Mouse (Mus musculus) c-Kit-positive CD71-positive TER-119-negative erythroid progenitor cells, embryonic 14.5 days (primary cell): ENCODE data around the gene Fndc7.
"Not testable (repeated sequence)": the region's sequence is repeated elsewhere in the genome, so short reads cannot be mapped to it uniquely, and the experiment has no call there.

Experiments
- DNase-seq: peaks from one replicate; pipeline ENCODE4 v3.0.0-alpha.2; 2013; ENCODE audit warnings: low read depth

Gene Fndc7

DNA sequence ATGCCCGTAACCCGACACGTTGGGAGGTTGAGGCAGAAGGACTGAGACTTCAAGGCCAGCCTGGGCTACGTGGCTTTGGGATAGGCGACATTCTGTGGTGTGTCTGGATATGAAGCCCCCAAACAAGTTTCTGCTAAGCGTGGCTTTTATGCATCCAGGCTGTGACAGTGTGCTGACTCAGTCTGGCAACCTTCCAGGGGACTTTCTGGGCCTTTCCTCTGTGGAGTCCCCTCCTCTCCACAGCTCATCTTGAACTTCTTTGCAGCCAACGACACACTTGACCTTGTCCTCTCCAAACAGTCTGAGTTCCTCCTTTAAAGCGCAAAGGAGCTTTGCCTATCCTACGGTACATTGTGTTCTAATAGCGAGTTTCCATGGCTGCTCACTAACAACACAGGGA lies 33.9 kb downstream of the Fndc7 start:
- no peak for DNase-seq

DNA sequence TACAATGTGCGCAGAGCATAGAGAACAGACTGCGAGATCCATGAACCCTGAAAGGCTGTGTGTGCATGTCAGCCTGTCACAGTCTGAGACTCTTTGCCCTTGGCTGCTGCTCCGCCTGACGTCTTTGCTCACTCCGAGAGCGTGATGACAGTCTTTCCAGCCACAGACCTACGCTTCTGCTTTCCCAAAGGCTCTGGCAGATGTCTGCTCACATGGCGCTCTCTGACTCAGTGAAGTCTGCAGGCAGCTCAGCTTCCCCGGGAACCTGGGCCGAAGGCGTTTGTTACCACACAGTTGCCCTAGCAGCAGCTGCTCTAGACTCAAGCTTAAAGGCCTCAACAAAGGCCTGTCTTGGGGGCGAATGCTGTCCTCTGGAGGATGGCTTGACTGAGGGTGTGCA lies 34.4 kb downstream of the Fndc7 start:
- no peak for DNase-seq

DNA sequence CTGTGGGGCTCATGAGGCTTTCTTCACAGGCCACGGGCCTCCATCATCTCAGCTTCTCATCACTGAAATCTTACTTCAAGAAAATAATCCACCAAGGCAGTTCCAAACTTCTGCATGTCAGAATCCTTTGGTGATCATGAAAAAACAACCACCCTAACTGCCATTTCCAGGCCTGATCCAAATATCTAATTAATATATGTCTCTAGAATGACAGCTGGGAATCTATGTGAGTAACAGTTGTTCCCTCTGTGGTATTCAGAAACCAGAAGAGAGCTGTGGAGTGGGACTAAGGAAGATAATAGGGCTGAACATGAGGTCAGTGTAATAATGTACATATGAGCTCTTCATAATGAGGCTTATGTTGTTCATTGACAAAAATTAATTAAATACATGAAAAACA lies 36.5 kb downstream of the Fndc7 start:
- no peak for DNase-seq

DNA sequence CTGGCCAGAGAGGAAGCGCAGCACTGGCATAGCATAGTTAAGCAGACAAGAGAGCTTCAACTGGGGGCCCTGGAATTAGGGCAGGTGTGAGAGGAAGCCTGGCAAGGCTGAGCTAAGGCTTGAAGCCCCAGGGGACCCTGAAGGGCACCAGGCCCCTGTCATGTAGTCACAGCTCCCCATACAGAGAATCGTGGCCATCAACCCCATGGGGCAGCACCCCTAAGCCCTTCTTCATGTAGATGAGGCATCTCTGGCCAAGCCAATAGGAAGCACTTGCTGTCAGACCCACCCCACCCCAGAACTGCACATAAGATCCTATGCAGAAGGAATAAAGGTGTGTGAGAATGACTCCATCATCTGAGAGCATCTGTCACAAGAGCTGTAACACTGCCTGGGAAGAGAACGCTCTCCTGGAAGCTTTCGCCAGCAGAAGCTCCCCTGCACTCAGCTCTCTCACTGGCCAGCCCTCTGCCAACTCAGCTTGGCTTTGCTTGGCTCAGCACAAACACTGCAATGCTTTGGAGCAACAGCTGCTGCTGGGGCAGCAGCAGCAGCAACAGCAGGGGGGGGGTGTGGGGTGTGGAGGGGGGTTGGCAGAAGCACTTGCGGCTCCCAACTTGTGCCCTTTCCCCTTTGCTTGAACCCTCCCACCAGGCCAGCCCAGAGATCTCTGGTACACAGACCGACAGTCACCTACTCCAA lies 37.7 kb downstream of the Fndc7 start:
- DNase-seq = no peak

DNA sequence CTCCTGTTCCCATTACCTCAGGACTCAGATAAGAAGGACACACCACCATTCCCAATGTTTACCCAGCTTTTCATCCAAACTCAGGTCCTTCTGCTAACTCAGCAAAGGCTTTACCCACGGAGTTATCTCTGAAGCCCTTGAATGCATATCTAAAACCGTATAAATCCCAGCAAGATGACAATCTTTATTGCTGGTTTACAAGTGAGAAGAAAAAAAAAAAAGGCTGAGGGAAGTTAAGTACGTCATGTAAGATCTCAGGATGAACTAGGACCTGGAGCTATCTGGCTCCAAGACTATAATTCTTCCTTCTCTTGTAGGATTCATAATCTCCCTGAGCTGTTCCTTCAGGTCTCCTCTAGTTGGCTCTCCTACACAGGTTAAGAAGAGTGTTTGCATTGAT lies 38.3 kb downstream of the Fndc7 start:
- DNase-seq = no peak

DNA sequence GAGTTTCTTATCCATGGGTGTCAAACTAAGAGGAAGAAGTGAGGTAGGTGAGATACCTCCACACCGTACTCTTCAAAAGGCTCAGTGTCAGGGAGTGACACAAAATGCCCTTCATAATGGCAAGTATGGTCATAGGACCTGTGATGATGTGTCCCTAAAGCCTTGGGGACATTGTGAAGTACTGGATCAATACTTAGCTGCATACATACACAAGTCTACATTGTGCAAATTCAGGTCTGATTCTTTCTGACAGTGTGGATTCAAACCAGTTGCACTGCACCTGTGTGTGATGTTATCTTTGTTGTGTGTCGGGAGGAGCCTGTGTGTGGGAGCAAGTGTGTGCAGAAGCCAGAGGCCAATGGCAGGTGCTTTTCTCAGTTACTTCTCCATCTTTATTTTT lies 38.7 kb downstream of the Fndc7 start:
- DNase-seq = no peak

DNA sequence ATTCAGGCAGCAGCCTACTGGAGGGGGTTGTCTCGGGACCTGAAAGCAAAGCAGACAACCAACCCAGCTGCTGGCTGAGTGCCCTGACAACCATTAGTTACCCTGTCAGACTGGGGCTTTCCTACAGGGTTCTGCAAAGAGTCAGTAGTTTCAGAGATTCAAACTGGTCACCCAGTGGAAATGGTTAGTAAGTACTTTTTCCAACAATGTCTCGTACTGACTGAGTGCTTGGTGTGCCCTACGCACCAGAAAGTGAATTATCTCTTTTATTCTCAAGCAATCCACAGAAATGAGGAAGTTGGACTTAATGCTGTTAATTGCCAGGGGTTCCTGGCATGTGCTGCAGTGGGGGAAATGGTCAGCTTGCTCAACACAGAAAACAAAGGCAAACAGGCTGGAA lies 39.3 kb downstream of the Fndc7 start:
- DNase-seq = no peak

DNA sequence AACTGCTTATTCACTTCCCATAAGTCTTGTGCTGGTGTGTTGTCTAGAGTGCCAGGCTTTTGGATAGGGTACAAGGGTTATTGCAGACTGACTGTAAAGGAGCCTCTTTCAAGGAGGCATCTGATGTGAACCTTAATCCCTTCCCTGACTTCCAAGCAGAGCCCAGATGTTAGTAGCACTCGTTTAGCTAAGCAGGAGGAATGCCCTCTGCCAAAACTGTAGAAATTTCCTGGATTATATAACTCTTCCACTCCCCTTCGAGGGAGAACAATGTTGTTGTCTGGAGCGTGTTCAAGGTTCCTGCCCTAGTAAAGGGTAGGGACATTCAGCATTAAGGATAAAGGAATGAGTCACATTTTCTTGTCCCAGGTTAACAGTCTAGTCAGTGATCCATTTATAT lies 43.2 kb downstream of the Fndc7 start:
- DNase-seq = no peak

DNA sequence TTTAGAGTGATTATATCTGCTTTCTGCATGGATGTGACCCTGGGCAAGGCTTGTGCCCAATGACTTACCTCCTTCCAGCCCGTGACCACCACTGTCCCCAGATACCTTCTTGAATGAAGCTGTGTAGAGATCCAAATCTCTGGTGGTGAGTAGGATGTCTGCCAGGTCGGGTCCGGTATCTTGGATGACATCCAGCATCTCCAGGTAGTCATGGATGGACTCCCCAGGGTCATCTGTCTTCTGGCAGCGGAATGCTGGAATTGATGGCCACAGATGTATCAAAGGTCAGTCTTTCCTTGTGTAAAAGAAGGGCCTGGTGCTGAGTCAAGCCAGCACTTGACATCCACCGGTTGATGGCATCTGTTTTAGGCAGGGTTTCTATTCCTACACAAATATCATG lies 45.3 kb downstream of the Fndc7 start:
- no peak for DNase-seq

DNA sequence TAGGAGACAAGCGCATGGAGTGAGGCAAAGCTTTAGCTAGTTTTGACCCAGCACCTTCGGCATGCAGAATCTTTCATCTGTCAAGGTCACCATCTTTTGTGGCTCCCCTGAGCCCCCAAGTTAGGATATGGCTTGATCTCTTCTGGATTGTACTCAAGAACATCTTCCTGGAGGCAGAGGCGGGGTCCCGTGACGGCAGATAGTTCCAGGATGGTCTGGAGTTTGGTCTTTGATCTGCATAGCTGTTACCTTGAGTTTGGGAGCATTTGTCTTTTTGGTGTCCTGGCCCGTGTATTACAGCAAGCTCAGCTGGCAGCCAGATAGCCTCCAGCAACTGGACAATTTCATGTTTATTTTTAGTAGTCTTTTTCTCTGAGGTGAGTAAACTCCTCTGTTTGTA lies 45.8 kb downstream of the Fndc7 start:
- DNase-seq = no peak

DNA sequence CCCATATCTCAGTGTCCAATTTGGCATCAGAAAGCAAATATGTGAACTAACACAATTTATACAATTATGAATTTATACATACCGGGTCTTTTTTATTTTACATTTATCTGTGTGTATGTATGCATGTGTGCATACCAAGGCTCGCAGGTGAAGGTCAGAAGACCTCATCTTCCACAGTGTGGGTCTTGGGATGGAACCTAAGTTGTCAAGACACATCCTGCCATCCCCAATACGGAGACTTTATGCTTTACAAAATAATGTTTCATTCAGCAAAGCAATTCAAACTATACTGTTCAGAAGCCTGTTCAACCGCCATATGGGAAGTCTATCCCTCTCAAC lies 49.1 kb downstream of the Fndc7 start:
- DNase-seq = no peak

DNA sequence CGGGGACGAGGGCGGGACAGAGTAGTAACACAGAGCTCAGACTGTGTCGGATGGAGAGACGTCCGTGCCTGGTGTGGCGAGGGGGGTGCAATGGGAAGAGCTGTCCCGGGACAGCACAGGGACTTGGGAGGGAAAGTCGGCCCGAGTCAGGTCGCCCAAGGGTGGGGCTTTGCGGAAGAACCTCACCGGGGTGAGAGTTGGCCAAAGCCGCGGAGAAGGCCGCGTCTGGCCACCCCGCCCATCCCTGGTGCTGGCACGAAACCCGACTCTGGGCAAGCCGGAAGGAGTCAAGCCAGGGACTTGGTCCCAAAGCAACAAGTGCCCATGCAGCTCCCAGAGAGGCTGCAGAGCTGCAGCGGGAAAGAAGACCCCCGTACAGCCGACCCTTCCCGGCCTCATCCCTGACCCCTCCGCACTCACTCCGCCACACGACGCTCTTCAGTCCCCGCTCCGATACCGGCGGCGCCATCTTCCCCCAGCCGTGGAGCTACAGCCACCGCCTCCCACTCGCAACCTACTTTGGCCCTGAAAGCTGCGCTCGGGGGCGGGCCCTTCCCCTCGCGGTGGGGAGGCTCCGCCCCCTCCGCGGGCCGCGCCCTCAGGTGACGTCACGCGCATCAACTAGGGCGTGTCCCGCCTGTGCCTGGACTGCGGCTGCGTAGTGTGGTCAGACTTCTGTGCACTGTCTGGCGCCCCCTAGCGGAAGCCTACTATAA lies 49.6 kb downstream of the Fndc7 start, which contains the start of gene Stxbp3:
TSS of gene Stxbp3 (minus strand) at position 527 of the 716 bp plus-strand sequence.
- peak; percentile 97 for DNase-seq

DNA sequence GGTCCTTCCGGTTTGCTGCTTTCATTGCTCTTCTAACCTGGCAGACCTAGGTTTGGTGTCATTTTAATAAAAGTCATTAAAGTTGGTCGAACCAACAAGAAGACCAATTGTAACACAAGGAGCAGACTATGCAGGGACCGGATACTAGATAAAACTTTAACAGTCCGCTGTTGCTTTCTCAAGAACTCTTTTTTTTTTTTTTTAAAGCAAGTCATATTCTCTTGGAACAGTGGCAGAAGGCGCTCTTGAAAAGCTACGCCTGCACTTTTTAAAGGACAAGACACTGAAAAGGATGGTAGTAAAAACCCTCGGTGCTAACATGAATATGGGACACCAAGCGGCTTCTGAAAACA lies 50.2 kb downstream of the Fndc7 start:
- peak; percentile 43 for DNase-seq

DNA sequence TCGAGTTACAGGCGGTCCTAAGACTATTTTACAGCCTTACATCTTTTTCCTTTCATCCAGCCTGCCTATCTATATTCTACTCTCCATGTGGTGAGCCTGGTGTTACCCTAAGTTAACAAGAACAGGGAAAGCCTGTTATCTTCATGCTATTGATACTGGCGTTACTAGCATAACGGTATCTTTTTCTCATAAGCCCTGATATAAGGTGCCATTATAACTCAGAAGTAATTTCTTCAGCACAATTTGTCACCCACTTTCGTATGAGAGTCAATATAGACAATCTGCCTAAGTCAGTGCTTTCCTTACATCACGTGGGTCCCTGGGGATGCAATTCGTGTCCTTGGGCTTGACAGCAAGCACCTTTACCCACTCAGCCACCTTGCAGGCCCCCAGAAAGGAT lies 50.8 kb downstream of the Fndc7 start:
- no peak for DNase-seq

DNA sequence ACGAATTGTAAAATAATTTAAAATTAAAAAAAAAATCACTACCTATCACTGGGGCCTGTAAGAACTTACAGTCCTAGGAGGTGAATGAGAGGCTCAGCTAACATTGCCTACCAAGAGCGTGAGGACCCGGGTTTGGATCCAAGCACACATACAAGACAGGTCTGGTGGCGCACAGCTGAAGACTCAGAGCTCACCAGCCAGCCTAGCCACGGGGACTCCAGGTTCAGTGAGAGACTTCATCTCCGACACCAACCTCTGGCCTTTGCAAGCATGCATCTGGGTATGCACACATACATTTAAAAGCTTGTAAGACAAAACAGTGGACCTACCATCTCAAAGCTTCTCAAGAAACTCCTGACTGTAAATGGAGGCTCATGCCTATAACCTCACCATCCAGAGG lies 52.9 kb downstream of the Fndc7 start:
- no peak for DNase-seq

DNA sequence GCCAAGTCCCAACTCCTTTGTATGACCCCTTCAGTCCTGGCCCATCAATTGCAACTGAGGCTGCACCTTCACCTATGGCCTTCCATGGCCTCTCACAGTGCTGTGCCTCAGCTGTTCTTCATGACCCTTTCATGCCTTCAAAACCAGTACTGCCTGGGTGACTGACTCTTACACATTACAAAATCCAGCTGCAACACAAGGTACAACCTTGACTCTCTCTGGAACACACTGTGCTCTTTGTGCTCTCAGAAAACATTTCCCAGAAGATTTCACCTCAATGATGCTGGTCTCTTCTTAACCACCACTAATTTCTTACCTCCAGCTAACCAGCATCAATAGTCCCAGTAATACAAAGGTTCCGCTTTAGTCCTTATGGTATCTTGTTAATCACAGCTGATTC lies 56.1 kb downstream of the Fndc7 start:
- DNase-seq = not testable (repeated sequence)

DNA sequence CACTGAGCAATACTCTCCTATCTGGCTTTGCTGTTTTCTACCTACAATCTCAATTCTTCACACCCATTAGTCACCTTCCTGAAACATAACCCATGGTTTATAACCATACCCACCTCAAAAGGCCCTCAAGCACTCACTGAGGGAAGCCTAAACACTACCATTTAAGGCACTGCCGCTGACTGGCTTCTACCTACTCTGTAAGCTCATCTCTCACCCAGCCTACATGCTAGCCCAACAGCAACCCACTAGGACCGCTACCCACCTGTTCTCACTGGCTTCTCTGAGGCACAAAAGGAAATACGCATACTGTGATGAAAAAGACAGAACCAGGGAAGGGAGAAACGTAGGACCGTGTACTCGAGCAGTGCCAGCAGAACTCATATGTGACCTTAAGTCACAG lies 58.1 kb downstream of the Fndc7 start:
- DNase-seq = no peak

DNA sequence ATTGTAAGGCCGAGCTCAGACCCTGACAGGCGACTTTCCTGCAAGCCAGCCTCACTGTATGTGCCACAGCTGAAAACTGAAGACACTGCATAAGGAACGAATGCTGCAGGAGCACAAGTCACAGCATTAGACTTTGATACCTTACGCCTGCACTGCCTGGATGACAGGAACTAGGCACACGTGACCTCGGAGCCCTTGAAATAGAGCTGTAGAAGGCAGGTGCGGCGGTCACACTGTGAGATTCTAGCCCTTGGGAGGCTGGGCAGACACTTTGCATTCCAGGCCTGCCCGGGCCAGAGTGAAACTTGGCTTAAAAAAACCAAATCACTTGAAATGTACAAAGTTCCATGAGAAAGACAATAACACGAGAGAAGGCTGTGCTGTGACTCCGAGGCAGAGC lies 59.3 kb downstream of the Fndc7 start:
- no peak for DNase-seq

DNA sequence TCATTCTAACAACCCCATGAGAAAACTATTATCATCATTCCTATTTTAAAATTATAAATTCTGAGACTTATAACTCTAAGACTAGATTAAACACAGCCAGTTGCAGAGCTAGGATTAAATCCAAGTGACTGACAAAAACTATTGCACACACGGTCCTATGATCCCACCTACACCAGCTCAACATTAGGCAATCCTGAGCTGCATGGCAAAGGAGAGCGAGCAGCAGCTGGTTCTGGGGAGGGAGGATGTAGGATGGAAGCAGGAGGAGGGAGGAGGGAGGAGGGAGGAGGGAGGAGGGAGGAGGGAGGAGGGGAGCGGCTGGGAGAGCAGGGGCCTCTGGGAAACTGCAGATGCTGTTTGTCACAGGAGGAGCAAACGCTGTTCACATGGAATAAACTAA lies 74.2 kb downstream of the Fndc7 start:
- DNase-seq = no peak

DNA sequence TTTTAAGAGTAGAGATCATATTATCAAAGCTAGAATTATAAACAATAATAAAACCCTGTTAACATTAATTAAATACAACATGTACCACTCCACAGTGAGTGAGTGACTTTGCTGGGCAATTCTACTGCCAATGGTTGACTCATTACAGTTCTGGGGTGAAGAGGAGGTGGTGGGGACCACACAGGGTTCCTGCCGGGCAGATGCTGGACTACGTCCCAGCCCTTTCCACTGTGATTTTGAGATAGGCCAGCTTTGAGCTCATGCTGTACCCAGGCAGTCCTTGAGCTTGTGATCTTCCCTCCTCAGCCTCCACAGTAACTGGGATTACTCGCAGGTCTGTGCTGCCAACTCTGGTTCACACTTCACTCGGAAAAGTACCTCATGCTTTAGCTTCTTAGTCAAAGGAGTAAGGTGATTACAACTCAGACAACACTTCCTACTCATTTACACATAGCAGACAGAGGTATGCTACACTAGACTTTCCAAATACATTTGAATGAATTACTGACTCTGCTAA lies 79.0 kb downstream of the Fndc7 start:
- no peak for DNase-seq

DNA sequence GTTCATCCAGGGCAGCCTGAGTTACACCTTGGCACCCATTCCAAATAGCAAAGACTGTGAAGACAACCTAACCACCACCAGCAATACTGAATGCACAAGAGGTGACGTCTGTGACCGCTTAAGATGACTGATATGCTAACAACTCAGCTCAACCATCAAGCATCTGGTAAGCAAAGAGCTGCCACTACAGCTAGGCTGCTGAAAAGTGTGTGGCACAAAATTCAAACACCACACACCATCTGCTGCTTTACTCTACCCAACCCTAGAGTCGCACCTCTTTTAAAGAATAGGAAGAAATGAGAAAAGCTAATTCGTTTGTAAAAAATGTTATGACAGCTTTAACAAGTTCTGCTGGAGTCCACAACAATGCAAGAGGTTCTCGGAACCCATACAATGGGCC lies 84.2 kb downstream of the Fndc7 start:
- DNase-seq = no peak
